Mouse (Mus musculus) liver (tissue): Measurements from ENCODE around the gene Oaz1.
A peak's percentile ranks its signal among the peaks of the same experiment; 100 is the strongest.
"Not testable (repeated sequence)": the region's sequence is repeated elsewhere in the genome, so short reads cannot be mapped to it uniquely, and the experiment has no call there.

Experiments used
- DNase-seq: peaks from one replicate; pipeline ENCODE4 v3.0.0-alpha.2; 2020; ENCODE audit warnings: mixed read lengths

Gene Oaz1

GRCm38 (mm10) chr10:80802996-80803395 is 23.5 kb upstream of the Oaz1 start:
- no peak for DNase-seq

DNA sequence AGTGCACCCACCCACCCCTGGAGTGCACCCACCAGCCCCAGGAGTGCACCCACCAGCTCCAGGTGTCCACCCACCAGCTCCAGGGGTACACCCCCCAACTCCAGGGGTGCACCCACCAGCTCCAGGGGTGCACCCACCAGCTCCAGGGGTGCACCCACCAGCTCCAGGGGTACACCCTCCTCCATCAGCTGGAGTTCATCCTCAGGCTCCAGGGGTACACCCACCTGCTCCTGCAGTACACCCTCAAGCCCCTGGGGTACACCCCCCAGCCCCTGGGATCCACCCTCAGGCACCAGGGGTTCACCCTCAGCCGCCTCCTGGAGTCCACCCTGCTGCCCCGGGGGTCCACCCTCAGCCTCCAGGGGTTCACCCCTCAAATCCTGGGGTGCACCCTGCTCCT is 22.1 kb upstream of the Oaz1 start:
- no peak for DNase-seq

GRCm38 (mm10) chr10:80804916-80805315 is 21.5 kb upstream of the Oaz1 start, which contains the start of gene Amh:
TSS of gene Amh (plus strand) at chr10:80805243.
- no peak for DNase-seq

DNA sequence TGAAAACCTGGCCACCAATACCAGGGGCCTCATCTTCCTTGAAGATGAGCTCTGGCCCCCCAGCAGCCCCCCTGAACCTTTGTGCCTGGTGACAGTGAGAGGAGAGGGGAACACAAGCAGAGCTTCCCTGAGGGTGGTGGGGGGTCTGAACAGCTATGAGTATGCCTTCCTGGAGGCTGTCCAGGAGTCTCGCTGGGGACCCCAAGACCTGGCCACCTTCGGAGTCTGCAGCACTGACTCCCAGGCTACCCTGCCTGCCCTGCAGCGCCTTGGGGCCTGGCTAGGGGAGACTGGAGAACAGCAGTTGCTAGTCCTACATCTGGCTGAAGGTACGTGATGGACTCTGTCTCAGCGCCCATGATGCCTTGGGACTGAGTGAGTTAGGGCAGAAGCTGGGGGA is 21.1 kb upstream of the Oaz1 start:
- DNase-seq = no peak

DNA sequence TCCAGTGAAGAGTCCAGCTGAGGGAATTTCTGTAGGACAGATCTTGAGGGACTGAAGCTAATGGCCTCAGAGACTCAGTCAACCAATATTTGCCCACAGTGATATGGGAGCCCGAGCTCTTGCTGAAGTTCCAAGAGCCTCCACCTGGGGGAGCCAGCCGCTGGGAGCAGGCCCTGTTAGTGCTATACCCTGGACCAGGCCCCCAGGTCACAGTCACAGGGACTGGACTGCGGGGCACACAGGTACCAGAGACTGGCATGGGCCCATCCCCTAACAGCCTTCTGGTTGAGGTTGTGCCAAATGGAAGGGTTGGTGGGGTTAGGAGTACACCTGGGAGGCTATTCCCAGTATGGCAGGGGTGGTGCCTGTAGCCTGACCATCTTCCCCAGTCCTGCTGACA is 20.5 kb upstream of the Oaz1 start:
- DNase-seq = peak; percentile 85

- no peak for DNase-seq
Measured at GRCm38 (mm10) chr10:80806341-80807056, 20.0 kb upstream of the Oaz1 start.

DNA sequence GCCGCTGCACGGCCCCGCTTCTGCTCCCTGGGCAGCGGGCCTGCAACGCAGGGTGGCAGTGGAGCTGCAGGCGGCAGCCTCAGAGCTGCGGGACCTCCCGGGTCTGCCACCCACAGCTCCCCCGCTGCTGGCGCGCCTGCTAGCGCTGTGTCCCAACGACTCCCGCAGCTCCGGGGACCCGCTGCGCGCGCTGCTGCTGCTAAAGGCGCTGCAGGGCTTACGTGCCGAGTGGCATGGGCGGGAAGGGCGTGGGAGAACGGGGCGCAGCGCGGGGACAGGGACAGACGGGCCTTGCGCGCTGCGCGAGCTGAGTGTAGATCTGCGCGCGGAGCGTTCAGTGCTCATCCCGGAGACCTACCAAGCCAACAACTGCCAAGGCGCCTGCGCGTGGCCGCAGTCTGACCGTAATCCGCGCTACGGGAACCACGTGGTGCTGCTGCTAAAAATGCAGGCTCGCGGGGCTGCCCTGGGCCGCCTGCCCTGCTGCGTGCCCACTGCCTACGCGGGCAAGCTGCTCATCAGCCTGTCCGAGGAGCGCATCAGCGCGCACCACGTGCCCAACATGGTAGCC is 19.3 kb upstream of the Oaz1 start:
- peak; percentile 66 for DNase-seq

DNA sequence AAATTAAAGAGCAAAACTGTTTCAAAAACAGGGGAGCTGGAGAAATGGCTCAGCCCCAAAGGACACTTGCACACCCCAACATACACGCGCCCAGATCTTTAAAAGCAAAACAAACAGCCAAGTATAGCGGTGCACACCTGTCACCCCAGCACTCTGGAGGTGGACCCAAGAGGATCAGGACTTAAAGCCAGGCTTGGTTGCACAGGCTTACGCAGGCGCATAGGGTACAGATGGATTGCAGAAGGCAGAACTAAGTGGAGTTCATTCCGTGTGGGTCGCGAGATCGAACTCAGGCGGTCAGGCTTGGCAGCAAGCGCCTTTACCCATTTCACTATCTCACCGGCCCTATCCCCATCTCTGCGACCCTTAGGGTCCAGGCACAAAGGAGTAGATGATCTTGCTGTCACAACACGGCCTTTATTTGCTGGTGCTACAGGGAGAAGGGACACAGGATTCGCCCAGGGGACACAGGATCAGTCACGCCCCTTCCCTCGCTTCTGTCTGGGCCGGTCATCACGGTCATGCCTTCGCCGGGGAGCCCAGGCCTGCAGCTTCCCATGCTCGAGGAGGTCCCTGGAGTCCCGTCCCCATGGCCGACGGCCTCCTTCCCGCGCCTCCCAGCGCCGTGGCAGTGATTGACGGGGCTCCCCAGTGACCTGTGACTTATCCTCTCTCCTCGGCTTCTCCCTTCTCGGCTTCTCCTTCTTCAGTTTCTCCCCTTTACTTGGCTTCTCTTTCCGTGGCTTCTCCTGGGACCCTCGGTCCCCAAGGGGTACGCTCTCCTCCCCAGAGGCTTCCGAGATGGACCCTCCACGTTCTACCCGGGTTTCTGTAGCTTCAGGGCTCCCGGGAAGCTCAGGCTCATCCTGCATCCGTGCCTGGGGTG is 18.1 kb upstream of the Oaz1 start:
- no peak for DNase-seq

DNA sequence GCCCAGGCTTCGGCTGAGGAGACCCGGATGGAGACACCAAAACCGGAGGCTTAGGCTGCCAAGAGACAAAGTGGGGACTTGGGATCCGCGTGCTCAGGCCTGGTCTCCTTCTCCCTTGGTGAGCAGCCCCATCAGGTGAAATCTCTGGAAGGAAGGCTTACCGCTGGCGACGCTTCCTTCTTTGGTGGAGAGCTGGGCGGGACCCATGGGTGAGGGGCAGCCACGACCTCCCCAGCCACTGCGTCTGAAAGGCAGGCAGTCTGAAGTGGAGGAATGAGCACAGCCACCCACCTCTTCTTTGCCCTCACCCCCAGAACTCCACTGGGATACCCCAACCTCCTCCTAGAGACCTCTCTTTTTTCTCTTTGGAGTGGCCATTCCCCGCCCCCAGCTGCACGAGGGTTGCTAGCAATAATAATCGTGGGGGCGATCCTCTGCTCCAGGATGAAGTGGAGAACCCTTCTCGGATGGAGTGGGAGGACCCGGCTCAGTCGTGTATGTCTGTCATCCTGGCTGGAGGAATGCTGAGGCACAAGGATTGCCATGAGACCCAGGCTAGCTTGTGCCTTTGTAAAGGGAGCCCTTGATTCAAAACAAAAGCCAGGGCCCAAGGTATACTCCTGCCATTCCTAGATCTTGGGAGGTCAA is 17.3 kb upstream of the Oaz1 start:
- DNase-seq = no peak

DNA sequence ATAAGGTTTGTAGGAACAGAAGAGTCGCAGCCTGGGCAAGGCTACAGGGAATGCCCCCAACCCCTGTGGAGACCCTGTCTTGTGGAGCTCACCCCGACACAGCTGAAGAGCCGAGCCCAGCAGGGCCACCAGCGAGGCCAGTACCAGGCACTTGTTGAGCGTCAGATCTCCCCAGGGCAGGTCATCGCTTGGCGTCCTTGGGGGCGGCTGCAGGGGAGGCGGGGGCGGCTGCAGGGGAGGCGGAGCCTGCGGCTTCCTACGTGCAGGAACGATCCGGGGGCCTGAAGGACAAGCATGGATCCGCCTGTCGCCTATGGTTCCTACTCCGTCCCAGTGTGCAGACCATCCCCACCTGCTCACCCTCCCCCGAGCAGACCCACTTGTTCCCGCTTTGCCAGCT is 16.4 kb upstream of the Oaz1 start:
- no peak for DNase-seq

DNA sequence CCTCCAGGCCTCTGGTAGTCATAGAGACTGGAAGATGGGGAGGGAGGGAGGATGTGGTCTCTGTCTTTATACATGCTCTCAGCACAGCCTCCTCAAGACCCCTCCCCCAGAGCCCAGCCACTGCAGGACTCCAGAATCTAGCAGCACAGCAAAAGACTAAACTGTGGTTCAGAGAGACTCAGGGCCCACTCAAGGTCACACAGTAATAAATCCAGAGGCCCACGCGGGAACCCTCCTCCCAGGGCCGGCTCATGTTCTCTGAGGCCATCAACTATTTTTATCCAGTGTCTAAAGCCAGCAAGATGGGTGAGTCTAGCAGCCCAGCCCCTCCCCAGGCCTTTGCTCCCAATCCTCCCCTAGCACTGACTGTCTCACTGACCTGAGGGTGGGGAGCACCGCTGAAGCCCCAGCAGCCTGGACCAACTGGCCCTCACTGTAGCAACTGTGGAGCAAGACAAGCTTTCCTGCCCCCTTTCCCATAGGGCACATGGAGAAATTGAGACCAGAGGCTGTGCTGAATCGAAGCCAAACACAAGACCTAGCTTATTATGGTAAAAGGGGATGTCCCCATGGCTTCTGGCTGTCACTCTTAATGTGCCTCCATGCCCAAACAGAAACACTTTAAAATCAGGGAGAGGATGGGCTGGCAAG is 13.9 kb upstream of the Oaz1 start:
- no peak for DNase-seq

GRCm38 (mm10) chr10:80813366-80813765 is 13.1 kb upstream of the Oaz1 start, which contains the start of gene Jsrp1:
TSS of gene Jsrp1 (minus strand) at chr10:80813498.
- no peak for DNase-seq

DNA sequence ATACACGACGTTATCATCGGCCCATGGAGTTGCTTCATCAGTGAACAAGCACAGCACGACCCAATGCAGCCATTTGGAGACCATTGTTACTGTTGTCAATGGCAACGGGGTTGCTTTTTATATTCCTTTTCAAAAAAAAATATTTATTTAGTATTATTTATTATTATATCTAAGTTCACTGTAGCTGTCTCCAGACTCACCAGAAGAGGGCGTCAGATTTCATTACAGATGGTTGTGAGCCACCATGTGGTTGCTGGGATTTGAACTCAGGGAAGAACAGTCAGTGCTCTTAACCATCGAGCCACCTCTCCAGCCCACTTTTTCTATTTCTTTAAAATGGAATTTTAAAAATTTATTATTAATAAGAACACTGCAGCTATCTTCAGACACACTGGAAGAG is 11.7 kb upstream of the Oaz1 start:
- no peak for DNase-seq

- DNase-seq = not testable (repeated sequence)
Measured at GRCm38 (mm10) chr10:80816303-80816702, 10.2 kb upstream of the Oaz1 start.

- DNase-seq = no peak
Measured at GRCm38 (mm10) chr10:80817164-80817563, 9.3 kb upstream of the Oaz1 start.

GRCm38 (mm10) chr10:80817955-80818354 is 8.5 kb upstream of the Oaz1 start:
- DNase-seq = not testable (repeated sequence)

DNA sequence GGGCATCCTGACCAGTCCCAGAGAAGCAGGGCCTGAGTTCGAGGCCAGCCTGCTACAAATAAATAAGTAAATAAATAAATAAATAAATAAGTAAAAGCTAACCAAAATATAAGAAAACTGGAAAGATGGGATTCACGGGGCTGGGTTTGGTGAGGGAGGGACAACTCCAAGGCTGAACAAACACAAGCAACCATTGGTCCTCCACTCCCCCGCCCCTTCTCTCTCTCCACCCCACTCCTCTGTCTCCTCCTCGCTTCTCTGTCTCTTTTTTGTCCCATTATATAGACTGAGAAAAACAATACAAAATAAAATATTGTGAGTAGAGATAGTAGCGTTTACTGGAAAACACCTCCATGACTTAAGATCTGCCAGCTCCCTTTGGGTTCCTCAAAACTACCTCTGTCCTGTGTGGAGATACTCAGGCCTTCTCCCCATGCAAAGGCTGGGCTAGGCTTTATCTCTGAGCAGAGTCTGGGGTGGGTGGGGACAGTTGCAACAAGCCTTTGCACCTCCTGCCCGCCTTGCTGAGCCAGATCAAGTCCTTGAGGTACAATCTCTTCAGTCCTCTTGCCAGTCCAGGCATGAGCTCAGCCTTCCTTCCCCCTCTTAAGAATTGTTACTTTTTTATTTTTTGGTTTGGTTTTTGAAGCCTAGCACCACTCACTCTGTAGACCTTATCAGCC is 7.7 kb upstream of the Oaz1 start:
- DNase-seq = peak; percentile 92

GRCm38 (mm10) chr10:80819406-80819805 is 7.0 kb upstream of the Oaz1 start:
- DNase-seq = peak; percentile 35

- peak; percentile 40 for DNase-seq
Measured at GRCm38 (mm10) chr10:80821991-80822390, 4.5 kb upstream of the Oaz1 start.

DNA sequence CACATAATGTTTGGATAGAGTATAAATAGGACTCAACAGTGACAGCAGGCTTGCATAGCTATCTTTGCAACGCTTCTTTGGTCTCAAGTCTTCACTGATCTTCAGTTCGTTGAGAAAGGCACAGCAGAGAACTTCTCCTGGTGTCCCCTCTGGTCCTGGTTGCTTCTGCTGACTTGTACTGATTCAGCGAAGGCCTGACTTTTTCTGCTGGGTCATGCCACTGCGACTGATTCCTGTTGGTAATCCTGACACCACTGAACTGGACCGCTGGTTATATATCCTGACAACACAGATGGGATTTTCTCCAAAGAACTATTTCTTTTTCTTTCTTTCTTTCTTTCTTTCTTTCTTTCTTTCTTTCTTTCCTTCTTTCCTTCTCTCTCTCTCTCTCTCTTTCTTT is 3.9 kb upstream of the Oaz1 start:
- peak; percentile 78 for DNase-seq

DNA sequence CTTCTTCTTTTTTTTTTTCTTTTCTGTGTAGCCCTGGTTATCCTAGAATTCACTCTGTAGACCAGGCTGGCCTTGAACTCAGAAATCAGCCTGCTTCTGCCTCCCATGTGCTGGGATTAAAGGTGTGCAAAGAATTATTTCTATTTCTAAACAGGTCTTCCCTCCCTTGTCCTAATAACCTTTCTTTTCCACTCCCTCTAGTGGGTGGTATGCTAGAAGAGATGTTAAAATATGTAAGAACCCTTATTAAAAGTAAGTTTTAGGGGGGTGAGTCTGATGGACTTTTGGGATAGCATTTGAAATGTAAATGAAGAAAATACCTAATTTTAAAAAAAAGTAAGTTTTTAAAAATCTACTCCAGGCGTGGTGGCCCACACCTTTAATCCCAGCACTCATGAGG is 3.1 kb upstream of the Oaz1 start:
- DNase-seq = no peak
